Mouse (Mus musculus) common myeloid progenitor, adult 5-6 weeks (primary cell): Measurements from ENCODE around the gene Actn3. TPM values are rescaled to one million over a fixed set of nuclear protein-coding genes. Genes with fewer than 3 reads are reported as not detected.
A peak's percentile ranks its signal among the peaks of the same experiment; 100 is the strongest.

Source experiments
- ATAC-seq: replicated peaks from 2 replicates; pipeline ENCODE4 v1.8.0; 2016; ENCODE audit warnings: low read depth, mild to moderate bottlenecking, moderate TSS enrichment, inconsistent platforms; ENCODE audit not compliant: poor library complexity, severe bottlenecking
- total RNA-seq: library from RNA; stranded (forward); fragments of 200-1000, 187-1606 nt; gene quantifications from 2 replicates; pipeline ENCODE4 v1.2.3, GENCODE M21; 2017

The Actn3 gene
- total RNA-seq, 1 experiment from 2014 or later = 0.37 TPM

- ATAC-seq = peak; percentile 73
Measured at GRCm38 (mm10) chr19:4865147-4865546, 12.6 kb downstream of the Actn3 start.

GRCm38 (mm10) chr19:4863048-4863447 lies 14.7 kb downstream of the Actn3 start:
- ATAC-seq = no peak

- no peak; the same call in 1 of the 2 replicates for ATAC-seq
Measured at GRCm38 (mm10) chr19:4859081-4859480, 18.6 kb downstream of the Actn3 start.

GRCm38 (mm10) chr19:4855951-4856350 lies 21.8 kb downstream of the Actn3 start:
- ATAC-seq = no peak

GRCm38 (mm10) chr19:4855470-4855820 lies 22.3 kb downstream of the Actn3 start:
- no peak for ATAC-seq

- ATAC-seq = peak; percentile 84
Measured at GRCm38 (mm10) chr19:4854552-4855469, 22.9 kb downstream of the Actn3 start, which contains the start of gene Ctsf. TSS of gene Ctsf (plus strand) at chr19:4855130.

- ATAC-seq = no peak
Measured at GRCm38 (mm10) chr19:4850281-4850680, 27.4 kb downstream of the Actn3 start.

- no peak for ATAC-seq
Measured at GRCm38 (mm10) chr19:4849800-4850199, 27.9 kb downstream of the Actn3 start.

- peak; percentile 84 for ATAC-seq
Measured at GRCm38 (mm10) chr19:4847490-4847889, 30.2 kb downstream of the Actn3 start.

- ATAC-seq = no peak
Measured at GRCm38 (mm10) chr19:4845846-4846245, 31.9 kb downstream of the Actn3 start.

GRCm38 (mm10) chr19:4842611-4843010 lies 35.1 kb downstream of the Actn3 start:
- no peak for ATAC-seq

GRCm38 (mm10) chr19:4840848-4841247 lies 36.9 kb downstream of the Actn3 start:
- no peak for ATAC-seq

- peak; percentile 94 for ATAC-seq
Measured at GRCm38 (mm10) chr19:4839149-4839548, 38.6 kb downstream of the Actn3 start, which contains the start of the genes Ccs and Ccdc87. TSS of gene Ccs (minus strand) at chr19:4839332. TSS of gene Ccdc87 (plus strand) at chr19:4839366.

- no peak for ATAC-seq
Measured at GRCm38 (mm10) chr19:4838526-4839140, 39.1 kb downstream of the Actn3 start.

- ATAC-seq = no peak
Measured at GRCm38 (mm10) chr19:4837049-4837448, 40.7 kb downstream of the Actn3 start.

- ATAC-seq = no peak
Measured at GRCm38 (mm10) chr19:4836096-4836495, 41.6 kb downstream of the Actn3 start.

- no peak for ATAC-seq
Measured at GRCm38 (mm10) chr19:4833977-4834376, 43.7 kb downstream of the Actn3 start.

GRCm38 (mm10) chr19:4829156-4829555 lies 48.6 kb downstream of the Actn3 start:
- no peak for ATAC-seq

GRCm38 (mm10) chr19:4828444-4829114 lies 49.1 kb downstream of the Actn3 start:
- ATAC-seq = no peak

GRCm38 (mm10) chr19:4820678-4821303 lies 56.9 kb downstream of the Actn3 start:
- ATAC-seq = no peak
